Mouse (Mus musculus) yolk sac, embryonic 10.5 days (tissue): ENCODE results near the gene Jak2.
A peak's percentile ranks its signal among the peaks of the same experiment; 100 is the strongest.

Experiments used
- DNase-seq: peaks from one replicate; pipeline ENCODE4 v3.0.0-alpha.2; 2017; ENCODE audit warnings: low spot score

Jak2 gene

GRCm38 (mm10) chr19:29300919-29301318, 49.3 kb downstream of the Jak2 start:
- DNase-seq: no peak

- no peak for DNase-seq
These were observed 50.5 kb downstream of the Jak2 start for GRCm38 (mm10) chr19:29302119-29302518.

DNA sequence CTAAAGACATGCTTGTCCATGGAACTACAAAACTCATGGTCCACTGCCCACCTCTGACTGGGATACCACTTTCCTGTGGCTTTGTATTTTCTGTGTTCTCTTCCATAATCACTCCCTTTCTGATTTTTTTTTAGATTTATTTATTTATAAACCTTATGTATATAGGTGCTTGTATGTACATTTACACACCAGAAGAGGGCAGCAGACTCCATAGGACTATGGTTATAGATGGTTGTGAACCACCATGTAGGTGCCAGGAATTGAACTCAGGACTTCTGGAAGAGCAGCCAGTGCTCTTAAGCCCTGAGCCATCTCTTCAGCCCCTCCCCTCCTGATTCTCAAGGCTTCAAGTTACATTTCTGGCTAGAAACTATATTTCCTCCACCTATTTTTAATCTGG, 57.2 kb downstream of the Jak2 start:
- DNase-seq: no peak

GRCm38 (mm10) chr19:29311791-29312190, 60.2 kb downstream of the Jak2 start:
- DNase-seq: no peak

- no peak for DNase-seq
These were observed 61.0 kb downstream of the Jak2 start for GRCm38 (mm10) chr19:29312661-29313060.

GRCm38 (mm10) chr19:29323416-29324049, 71.9 kb downstream of the Jak2 start:
- DNase-seq: no peak

DNA sequence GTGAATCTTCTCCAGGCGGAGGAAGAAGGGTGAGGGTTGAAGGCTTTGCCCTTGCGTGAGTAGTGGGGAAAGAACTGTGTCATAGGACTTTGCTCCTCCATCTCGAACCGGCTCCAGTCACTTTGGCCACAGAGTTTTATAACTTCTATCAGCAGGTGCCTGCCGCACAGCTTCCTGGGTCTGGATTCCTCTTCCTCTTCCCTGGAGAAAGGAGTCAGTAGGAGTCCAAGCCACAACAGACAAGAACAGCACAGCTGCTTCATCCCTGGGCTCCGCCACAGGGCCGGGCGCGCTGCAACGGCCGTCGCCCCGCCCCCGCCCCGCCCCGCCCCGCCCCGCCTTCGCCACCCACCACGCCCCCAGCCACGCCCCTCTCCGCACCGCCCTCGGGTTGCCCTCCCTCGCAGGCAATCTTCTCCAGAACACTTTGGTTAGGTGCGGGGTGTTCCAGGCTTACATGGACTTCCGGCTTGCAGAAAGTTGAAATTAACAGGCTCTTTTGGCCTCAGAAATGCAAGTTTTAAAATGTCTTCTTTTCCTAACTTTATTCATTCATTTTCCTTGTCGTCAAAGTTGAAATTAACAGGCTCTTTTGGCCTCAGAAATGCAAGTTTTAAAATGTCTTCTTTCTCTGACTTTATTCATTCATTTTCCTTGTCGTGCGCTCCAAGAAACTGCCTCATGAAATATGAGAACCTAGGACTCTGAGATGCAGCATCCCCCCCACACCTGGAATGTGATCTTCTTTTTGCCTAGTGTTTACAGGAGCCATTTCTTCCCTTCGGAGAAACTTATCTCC, 73.6 kb downstream of the Jak2 start, which contains the start of gene Insl6:
TSS of gene Insl6 (minus strand) at position 304 of the 799 bp plus-strand sequence.
- peak; percentile 86 for DNase-seq

DNA sequence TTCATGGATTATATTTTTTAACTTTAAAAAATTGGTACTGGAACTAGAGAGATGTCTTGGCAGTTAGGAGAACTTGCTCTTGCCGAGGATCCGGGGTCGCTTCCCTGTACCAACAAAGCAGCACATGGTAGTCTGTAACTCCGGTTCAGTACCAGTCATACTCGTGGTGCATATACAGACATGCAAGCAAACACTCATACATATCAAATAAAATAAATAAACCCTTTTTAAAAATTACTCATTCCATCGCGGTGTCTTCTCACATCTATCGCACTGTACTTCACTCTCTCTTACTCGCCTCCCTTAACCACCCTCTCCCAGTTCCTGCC, 74.2 kb downstream of the Jak2 start:
- DNase-seq: no peak

- no peak for DNase-seq
These were observed 74.8 kb downstream of the Jak2 start for GRCm38 (mm10) chr19:29326396-29326795.

GRCm38 (mm10) chr19:29326822-29327552, 75.4 kb downstream of the Jak2 start:
- DNase-seq: no peak

DNA sequence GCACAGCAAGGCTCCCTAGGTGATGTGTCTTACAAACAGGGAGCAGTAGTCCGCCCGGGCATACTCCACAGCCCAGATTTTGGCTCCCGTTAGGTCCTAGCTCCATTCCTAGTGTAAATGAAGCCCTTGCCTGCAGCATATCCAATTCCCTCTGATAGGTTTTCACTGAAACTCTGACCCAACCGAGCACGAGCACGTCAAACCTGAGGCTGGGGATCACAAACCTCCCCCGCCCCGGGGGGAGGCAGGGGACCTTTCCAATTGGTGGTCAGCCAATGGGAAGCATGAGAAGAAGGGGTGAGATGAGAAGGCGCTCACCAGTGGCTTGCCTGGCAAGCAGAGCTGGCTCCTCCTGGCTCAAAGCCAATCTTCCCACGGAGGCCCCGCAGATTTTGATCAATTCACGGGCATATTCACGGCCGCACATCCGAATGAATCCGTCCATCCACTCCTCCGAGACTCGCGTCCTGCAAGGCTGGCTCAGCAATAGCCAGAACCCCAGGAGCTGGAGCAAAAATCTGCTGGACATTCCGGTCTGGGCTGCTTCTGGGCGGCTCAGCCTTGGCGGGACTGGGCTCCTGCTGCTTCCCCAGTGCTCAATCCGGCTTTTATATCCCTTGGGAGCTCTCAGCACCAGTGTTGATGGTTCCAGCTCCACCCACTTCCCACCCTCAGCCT, 82.6 kb downstream of the Jak2 start, which contains the start of gene Rln1:
TSS of gene Rln1 (minus strand) at position 603 of the 678 bp plus-strand sequence.
- peak; percentile 33 for DNase-seq

DNA sequence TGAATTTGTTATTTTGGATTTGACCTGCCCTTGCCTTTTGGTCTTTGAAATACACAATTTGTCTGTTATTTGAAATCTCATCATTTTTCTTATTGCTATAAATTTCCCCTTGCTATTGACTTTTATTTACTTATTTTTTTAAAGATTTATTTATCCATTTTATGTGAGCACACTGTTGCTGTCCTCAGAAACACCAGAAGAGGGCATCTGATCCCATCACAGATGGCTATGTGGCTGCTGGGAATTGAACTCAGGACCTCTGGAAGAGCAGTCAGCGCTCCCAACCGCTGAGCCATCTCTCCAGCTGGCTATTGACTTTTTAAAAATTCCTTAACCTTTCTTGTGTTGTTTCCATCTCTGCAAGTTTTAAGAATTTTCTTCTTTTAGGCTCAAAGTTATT, 85.0 kb downstream of the Jak2 start:
- no peak for DNase-seq

- no peak for DNase-seq
These were observed 89.4 kb downstream of the Jak2 start for GRCm38 (mm10) chr19:29341029-29341428.

GRCm38 (mm10) chr19:29342281-29342680, 90.7 kb downstream of the Jak2 start:
- no peak for DNase-seq

GRCm38 (mm10) chr19:29344868-29345267, 93.2 kb downstream of the Jak2 start:
- no peak for DNase-seq

- no peak for DNase-seq
These were observed 94.0 kb downstream of the Jak2 start for GRCm38 (mm10) chr19:29345636-29346035.

DNA sequence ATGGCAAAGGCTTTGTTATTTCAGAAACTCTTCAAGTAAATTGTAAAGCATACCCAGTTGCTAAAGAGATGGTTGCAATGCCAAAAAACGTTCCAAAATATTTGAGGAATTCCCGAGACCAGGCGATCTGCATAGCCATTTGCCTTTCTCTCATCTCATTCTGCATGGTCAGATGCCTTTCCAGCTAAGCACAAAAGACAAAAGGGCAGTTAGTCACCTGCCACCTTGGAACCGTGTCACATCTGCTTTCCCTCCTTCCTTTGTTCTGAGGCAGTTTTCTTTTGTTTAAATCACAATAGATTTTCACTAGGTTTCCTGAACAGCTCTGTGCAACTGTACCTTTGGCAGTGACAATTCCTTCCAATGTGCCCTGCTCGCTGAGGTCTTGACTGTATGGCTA, 99.4 kb downstream of the Jak2 start:
- DNase-seq: no peak

- peak; percentile 73 for DNase-seq
These were observed 103.6 kb downstream of the Jak2 start for GRCm38 (mm10) chr19:29354895-29355877.

DNA sequence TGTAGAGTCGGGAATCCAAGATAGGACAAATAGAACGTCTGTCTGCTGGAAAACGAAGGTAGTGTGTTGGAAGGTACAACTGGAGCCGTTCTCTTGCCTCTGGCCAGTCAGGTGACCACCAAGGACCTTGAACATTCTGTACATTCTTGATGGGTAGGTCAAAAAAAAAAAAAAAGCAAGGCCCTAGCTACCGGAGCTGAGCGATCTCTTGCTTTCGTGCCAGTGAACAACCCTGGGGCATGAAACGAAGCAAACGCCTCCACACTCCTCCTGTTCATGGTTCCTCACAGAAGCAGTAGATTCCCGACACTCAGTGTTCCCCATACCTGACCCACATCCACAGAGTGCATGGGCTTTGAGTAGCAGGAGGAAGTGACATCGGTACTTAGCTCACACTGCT, 104.7 kb downstream of the Jak2 start:
- DNase-seq: peak; percentile 28

DNA sequence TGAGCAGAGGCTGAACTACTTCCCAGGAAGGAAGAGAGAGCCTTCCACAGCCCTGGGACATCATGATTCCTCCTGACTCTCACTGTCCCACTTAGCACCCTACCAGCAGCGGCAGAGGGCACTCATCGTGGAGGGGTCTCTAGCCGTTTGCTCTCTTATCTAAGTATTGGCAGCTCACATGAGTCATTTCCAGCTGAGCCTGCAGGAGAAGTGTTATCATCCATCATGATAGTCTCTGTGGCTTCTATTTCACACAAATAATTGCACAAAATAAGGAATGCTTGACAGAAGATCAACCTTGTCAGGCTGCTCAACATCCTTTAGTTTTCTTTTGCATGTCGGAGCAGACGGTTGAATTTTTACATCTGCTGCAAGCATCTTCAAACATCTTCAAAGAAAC, 108.6 kb downstream of the Jak2 start:
- DNase-seq: no peak
